Mouse (Mus musculus) colon, adult 2 months (tissue): ENCODE data around the gene Klk1b11. TPM values are rescaled to one million over a fixed set of nuclear protein-coding genes. Genes with fewer than 3 reads are reported as not detected.

Experiments used
- polyA plus RNA-seq: library from polyadenylated mRNA; depleted of rRNA; stranded (reverse); fragments of >200 nt; gene quantifications from 2 replicates; pipeline ENCODE4 v1.2.3, GENCODE M21; 2012; rRNA removed

Klk1b11 gene
- 1.2 TPM in 1 of 2 replicates, not detected in the other for polyA plus RNA-seq

DNA sequence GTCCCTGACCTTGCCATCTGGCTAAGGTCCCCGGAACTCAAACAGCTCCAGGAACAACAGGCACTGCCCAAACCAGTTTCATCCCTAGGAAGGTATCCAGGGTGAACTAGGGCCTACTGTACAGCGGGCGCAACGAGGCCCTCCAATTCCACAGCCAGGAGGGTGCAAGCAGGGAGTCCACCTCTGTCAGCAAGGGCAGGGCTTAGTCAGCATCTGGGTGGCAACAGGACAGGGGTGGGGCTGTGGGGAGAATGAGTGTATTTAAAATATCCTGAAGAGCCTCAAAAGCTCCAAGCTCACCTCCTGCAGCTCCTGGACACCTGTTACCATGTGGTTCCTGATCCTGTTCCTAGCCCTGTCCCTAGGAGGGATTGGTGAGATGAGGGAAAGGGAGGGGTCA is at the start of gene Klk1b11:
Gene Klk1b11 (plus strand): TSS at position 301 of the 400 bp plus-strand sequence.

GRCm38 (mm10) chr7:43950364-43950763 is 45.3 kb upstream of the Klk1b11 start, which contains the start of gene Klk1b8:
Klk1b8 (plus strand) TSS chr7:43950664.

DNA sequence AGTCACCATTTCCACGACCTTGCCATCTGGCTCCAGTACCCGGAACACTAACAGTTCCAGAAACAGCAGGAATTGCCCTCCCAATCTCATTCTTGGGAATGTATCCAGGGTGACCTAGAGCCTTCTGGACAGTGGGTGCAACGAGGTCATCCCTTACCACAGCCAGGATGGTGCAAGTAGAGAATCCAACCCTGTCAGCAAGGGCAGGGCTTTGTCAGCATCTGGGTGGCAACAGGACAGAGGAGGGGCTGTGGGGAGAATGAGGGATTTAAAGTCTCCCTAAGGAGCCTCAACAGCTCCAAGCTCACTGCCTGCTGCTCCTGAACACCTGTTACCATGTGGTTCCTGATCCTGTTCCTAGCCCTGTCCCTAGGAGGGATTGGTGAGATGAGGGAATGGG is 29.2 kb upstream of the Klk1b11 start, which contains the start of gene Klk1b1:
Gene Klk1b1 (plus strand): TSS at position 301 of the 400 bp plus-strand sequence.

DNA sequence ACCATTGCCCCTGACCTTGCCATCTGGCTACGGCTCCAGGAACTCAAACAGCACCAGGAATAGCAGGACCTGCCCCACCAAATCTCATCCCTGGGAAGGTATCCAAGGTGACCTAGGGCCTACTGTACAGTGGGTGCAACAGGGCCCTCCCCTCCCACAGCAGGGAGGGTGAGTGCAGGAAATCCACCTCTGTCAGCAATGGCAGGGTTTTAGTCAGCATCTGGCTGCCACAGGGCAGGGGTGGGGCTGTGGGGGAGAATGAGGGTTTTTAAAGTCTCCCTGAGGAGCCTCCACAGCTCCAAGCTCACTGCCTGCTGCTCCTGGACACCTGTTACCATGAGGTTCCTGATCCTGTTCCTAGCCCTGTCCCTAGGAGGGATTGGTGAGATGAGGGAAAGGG is 19.9 kb upstream of the Klk1b11 start, which contains the start of gene Klk1b9:
Gene Klk1b9 (plus strand): TSS at position 301 of the 400 bp plus-strand sequence.

GRCm38 (mm10) chr7:44011868-44012267 is 16.2 kb downstream of the Klk1b11 start, which contains the start of gene Klk1b26:
Klk1b26 (plus strand) TSS chr7:44012168.

Other genes starting within 250 kb of the Klk1b11 start
- not detected in 2 replicates for gene Klk12, start 227.0 kb upstream of the Klk1b11 start, polyA plus RNA-seq
- 0.13 TPM in 1 of 2 replicates, not detected in the other for gene Klk11, start 221.3 kb upstream of the Klk1b11 start, polyA plus RNA-seq
- 0.71 and 1.4 TPM in 2 replicates for gene Klk10, start 214.8 kb upstream of the Klk1b11 start, polyA plus RNA-seq
- not detected in 2 replicates for gene Klk9, start 204.0 kb upstream of the Klk1b11 start, polyA plus RNA-seq
- gene Klk8, start 198.3 kb upstream of the Klk1b11 start, polyA plus RNA-seq = 2.8 and 3.5 TPM in 2 replicates
- gene Klk7, start 184.6 kb upstream of the Klk1b11 start, polyA plus RNA-seq = not detected in 2 replicates
- not detected in 2 replicates for gene Klk6, start 171.4 kb upstream of the Klk1b11 start, polyA plus RNA-seq
- gene Klk5, start 153.9 kb upstream of the Klk1b11 start, polyA plus RNA-seq = not detected in 2 replicates
- gene Klk4, start 114.7 kb upstream of the Klk1b11 start, polyA plus RNA-seq = not detected in 2 replicates
- gene Klk15, start 62.1 kb upstream of the Klk1b11 start, polyA plus RNA-seq = 8.0 and 8.3 TPM in 2 replicates
- gene Klk1b8, start 45.2 kb upstream of the Klk1b11 start, polyA plus RNA-seq = not detected in 2 replicates
- not detected in 2 replicates for gene Klk1b1, start 29.1 kb upstream of the Klk1b11 start, polyA plus RNA-seq
- not detected in 2 replicates for gene Klk1b9, start 19.8 kb upstream of the Klk1b11 start, polyA plus RNA-seq
- gene Klk1b26, start 16.3 kb downstream of the Klk1b11 start, polyA plus RNA-seq = not detected in 2 replicates
- 0.17 TPM in 1 of 2 replicates, not detected in the other for gene Klk1b27, start 56.4 kb downstream of the Klk1b11 start, polyA plus RNA-seq
- 0.14 TPM in 1 of 2 replicates, not detected in the other for gene Klk1b21, start 106.5 kb downstream of the Klk1b11 start, polyA plus RNA-seq
- 6.3 TPM in 1 of 2 replicates, not detected in the other for gene Klk1b22, start 116.8 kb downstream of the Klk1b11 start, polyA plus RNA-seq
- gene Klk1b16, start 140.9 kb downstream of the Klk1b11 start, polyA plus RNA-seq = 0.15 and 0.17 TPM in 2 replicates
- 0.31 and 0.54 TPM in 2 replicates for gene Klk1b24, start 192.4 kb downstream of the Klk1b11 start, polyA plus RNA-seq
- 0.27 and 2.0 TPM in 2 replicates for gene Klk1b3, start 202.3 kb downstream of the Klk1b11 start, polyA plus RNA-seq
- gene Klk1b4, start 211.6 kb downstream of the Klk1b11 start, polyA plus RNA-seq = 3.6 and 4.2 TPM in 2 replicates
- 1.4 and 6.7 TPM in 2 replicates for gene Klk1b5, start 220.1 kb downstream of the Klk1b11 start, polyA plus RNA-seq
- 4,020 and 5,229 TPM in 2 replicates for gene Klk1, start 229.5 kb downstream of the Klk1b11 start, polyA plus RNA-seq
- gene Gm36864, start 240.3 kb downstream of the Klk1b11 start, polyA plus RNA-seq = 0.22 and 0.31 TPM in 2 replicates